Mouse (Mus musculus) cerebellum, adult 2 months (tissue): Measurements from ENCODE around the gene Tango2.

ENCODE experiments used
- CTCF ChIP-seq: fragments of 200-500 bp; IDR thresholded peaks from 2 replicates; pipeline ENCODE4 v1.5.1; 2011; ENCODE audit warnings: low read depth, mild to moderate bottlenecking, control low read depth, low read length, moderate library complexity, borderline replicate concordance; ENCODE audit not compliant: insufficient read depth
- POLR2A ChIP-seq: fragments of 200-500 bp; IDR thresholded peaks from 2 replicates; pipeline ENCODE4 v1.6.1; 2011; ENCODE audit warnings: low read length, control low read depth, borderline replicate concordance; ENCODE audit not compliant: insufficient read depth

DNA sequence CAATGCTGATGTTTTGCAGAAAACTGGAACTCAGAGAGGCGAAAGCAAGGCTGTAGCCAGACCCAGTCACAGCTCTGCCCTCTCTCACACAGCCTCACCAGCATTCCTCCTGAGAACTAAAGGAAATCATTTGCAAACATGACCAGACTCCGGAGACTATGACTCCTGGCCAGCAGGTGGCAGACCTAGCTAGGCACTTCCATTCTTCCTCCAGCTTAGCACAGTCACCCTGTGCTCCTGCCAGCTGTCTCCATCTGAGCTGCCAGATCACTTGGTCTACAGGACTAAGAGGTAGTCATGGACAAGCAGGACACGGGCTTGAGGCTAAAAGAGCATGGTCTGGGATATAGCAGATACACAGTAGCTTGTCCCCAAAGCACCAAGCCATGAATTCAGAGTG is 2.7 kb downstream of the Tango2 start:
- no peak for TF ChIP-seq POLR2A
- TF ChIP-seq CTCF, result peak; percentile 93
